8 mouse cellular contexts compared by ENCODE assay signal in genomic region chrX:139998691-139999065, GRCm38 (mm10). TPM values are rescaled to one million over a fixed set of nuclear protein-coding genes. Genes with fewer than 3 reads are reported as not detected.
DNase-seq lines count a peak whose midpoint lies in the region; ATAC-seq and TF ChIP-seq lines count a peak whose summit lies in the region.

No protein-coding gene starts in this region.

- H3K4me2 ChIP-seq in liver, embryonic 13.5 days: peak overlapping the region; percentile 58; the same call in 1 of the 2 replicates

- no peak overlapping the region for H3K27ac ChIP-seq in spleen, adult 2 months (ENCODE audit: insufficient read depth, low read length)
- H3K27ac ChIP-seq in liver, embryonic 13.5 days: no peak overlapping the region

- TF ChIP-seq POLR2A in spleen, adult 2 months (IDR thresholded peaks at IDR 0.05; ENCODE audit: low read depth, low read length): no peak

- H3K4me1 ChIP-seq in spleen, adult 2 months (ENCODE audit: control insufficient read depth, insufficient read depth, insufficient read length): no peaks in the 10 kb centered on the region
- no peaks in the 10 kb centered on the region for H3K4me1 ChIP-seq in liver, embryonic 13.5 days (replicated peaks)

- 71% methylated on average over 4 of the region's 4 CpGs for WGBS in spleen, adult 2 months
- whole genome bisulfite sequencing in liver, embryonic 13.5 days (ENCODE audit: insufficient replicate concordance): 58% methylated on average over 4 of the region's 4 CpGs

- H3K4me3 ChIP-seq in spleen, adult 2 months (ENCODE audit: extremely low read depth, insufficient read depth, insufficient read length): 0 out of 2 replicates have a peak overlapping the region, but pooled peaks have one; percentile 4
- peak overlapping the region; percentile 69 for H3K4me3 ChIP-seq in liver, embryonic 13.5 days (replicated peaks)

- TF ChIP-seq CTCF in spleen, adult 2 months (IDR thresholded peaks at IDR 0.05; ENCODE audit: extremely low read depth, insufficient read depth, insufficient read length, insufficient replicate concordance): no peak

- H3K27me3 ChIP-seq in spleen, adult 2 months (ENCODE audit: control insufficient read depth, insufficient read depth, low read length): no peaks in the 10 kb centered on the region
- H3K27me3 ChIP-seq in liver, embryonic 13.5 days: no peaks in the 10 kb centered on the region

- intact Hi-C loops in gastrocnemius, postnatal 14 days (cut with DNase I; ENCODE audit: low total_unique reads): no loop called here

- no peaks in the 10 kb centered on the region; the same call in 1 of the 2 replicates for H3K36me3 ChIP-seq in spleen, adult 2 months (ENCODE audit: control insufficient read depth, insufficient read depth, low read length)
- peaks cover 2% of the 10 kb centered on the region; the same call in 1 of the 2 replicates for H3K36me3 ChIP-seq in liver, embryonic 13.5 days

- no peak overlapping the region for H3K9ac ChIP-seq in liver, embryonic 13.5 days

- peak; percentile 32; the same call in 1 of the 2 replicates for ATAC-seq in cerebellum, adult (ENCODE audit: insufficient number of reproducible peaks, low FRiP score, low TSS enrichment)
- ATAC-seq in liver, embryonic 13.5 days (ENCODE audit: low read depth): no peak

- H3K9me3 ChIP-seq in liver, embryonic 13.5 days (replicated peaks): no peaks in the 10 kb centered on the region

- no peak for DNase-seq in cerebellum, adult 9-10 months
- DNase-seq in spleen, adult 2 months (ENCODE audit: low read depth in 1 of 2, low spot score in 2 of 2): no peak
- no peak for DNase-seq in spleen, postnatal 36 days (ENCODE audit: low spot score in 2 of 2)
- DNase-seq in liver, embryonic 13.5 days: no peak
- DNase-seq in spleen, postnatal 4 days (ENCODE audit: low spot score in 2 of 2): no peak
- no peak for DNase-seq in kidney, postnatal 10 days
- DNase-seq in gastrocnemius, postnatal 14 days: no peak

RNA-seq across cellular contexts. Expression of gene Rbm41, which starts 0.3 kb away (rescaled TPM):
- polyA plus RNA-seq in spleen, adult 2 months (2012; rRNA removed): 0.22 and 0.32 TPM in 2 replicates
- 1.6 and 2.1 TPM in 2 replicates for polyA plus RNA-seq in liver, embryonic 13.5 days (2015; fragmentation: Nextera tagmentation; extraction: Ambion mirVana)
- total RNA-seq in gastrocnemius, postnatal 14 days (2021): 1 to 10 TPM; 4.6 to 4.8 TPM
